Mouse (Mus musculus) heart, embryonic 14.5 days (tissue): ENCODE data around the gene Igsf23. TPM values are rescaled to one million over a fixed set of nuclear protein-coding genes. Genes with fewer than 3 reads are reported as not detected.

Experiments
- ATAC-seq: fragments of 200-750 bp; cut with Nextera tagmentation; 2 replicates; pipeline ENCODE4 v1.8.0; 2017; ENCODE audit warnings: low read depth, moderate TSS enrichment; ENCODE audit not compliant: insufficient number of reproducible peaks, insufficient read depth, low FRiP score
- H3K27ac ChIP-seq, 2 experiments: fragments of 200-500 bp in 1 of 2; fragments of 300-500 bp in 1 of 2; sonication (generic) in 1 of 2; replicated peaks in 1 of 2; 2 replicates each; pipeline ENCODE4 v1.5.1; 2012 to 2014; ENCODE audit warnings: low read depth in 2 of 2, low read length in 2 of 2, control low read depth in 1 of 2, mild to moderate bottlenecking in 1 of 2, mixed read lengths in 1 of 2; ENCODE audit not compliant: control insufficient read depth in 1 of 2, insufficient read depth in 1 of 2
- H3K27me3 ChIP-seq: fragments of 300-500 bp; sonication (generic); 2 replicates; pipeline ENCODE4 v1.6.1; 2014; ENCODE audit warnings: mild to moderate bottlenecking, low read length, control low read depth; ENCODE audit not compliant: control insufficient read depth, insufficient read depth
- H3K36me3 ChIP-seq: fragments of 300-500 bp; sonication (generic); 2 replicates; pipeline ENCODE4 v1.6.1; 2014; ENCODE audit warnings: mild to moderate bottlenecking, control low read depth, low read length, mixed read lengths; ENCODE audit not compliant: control insufficient read depth, insufficient read depth
- H3K4me1 ChIP-seq, 2 experiments: fragments of 200-500 bp in 1 of 2; fragments of 300-500 bp in 1 of 2; sonication (generic) in 1 of 2; 2 replicates each; pipeline ENCODE4 v1.6.1; 2012 to 2014; ENCODE audit warnings: low read length in 2 of 2, control low read depth in 1 of 2, mixed read lengths in 1 of 2; ENCODE audit not compliant: control insufficient read depth in 2 of 2, insufficient read depth in 2 of 2
- H3K4me2 ChIP-seq: fragments of 300-500 bp; sonication (generic); 2 replicates; pipeline ENCODE4 v1.6.1; 2014; ENCODE audit warnings: mild to moderate bottlenecking, low read length
- H3K4me3 ChIP-seq, 2 experiments: fragments of 200-500 bp in 1 of 2; fragments of 300-500 bp in 1 of 2; sonication (generic) in 1 of 2; 2 replicates each; pipeline ENCODE4 v1.5.1; 2012 to 2014; ENCODE audit warnings: low read length in 2 of 2, mild to moderate bottlenecking in 2 of 2, control low read depth in 1 of 2, low read depth in 1 of 2, moderate library complexity in 1 of 2; ENCODE audit not compliant: control insufficient read depth in 1 of 2, insufficient read depth in 1 of 2
- H3K9ac ChIP-seq: fragments of 300-500 bp; sonication (generic); 2 replicates; pipeline ENCODE4 v1.6.1; 2014; ENCODE audit warnings: mild to moderate bottlenecking, low read length
- H3K9me3 ChIP-seq: fragments of 300-500 bp; sonication (generic); 2 replicates; pipeline ENCODE4 v1.6.1; 2016; ENCODE audit warnings: low read length, control low read depth; ENCODE audit not compliant: control insufficient read depth
- WGBS: fragments of 180-500 bp; shearing (Covaris S2); extraction: QIAGEN DNeasy Blood & Tissue Kit; methylation state at CpG from one replicate; pipeline ENCODE4 v1.1.7; 2014; 5-methylcytosine and 5-hydroxymethylcytosine counted together
- polyA plus RNA-seq: library from polyadenylated mRNA; unstranded; fragments of >200 nt; fragmentation: Nextera tagmentation; extraction: Ambion mirVana; gene quantifications from 2 replicates; pipeline ENCODE4 v1.2.1, GENCODE M21; 2014

Gene Igsf23
- polyA plus RNA-seq, 1 experiment from 2014 or later: 1.8 TPM

DNA sequence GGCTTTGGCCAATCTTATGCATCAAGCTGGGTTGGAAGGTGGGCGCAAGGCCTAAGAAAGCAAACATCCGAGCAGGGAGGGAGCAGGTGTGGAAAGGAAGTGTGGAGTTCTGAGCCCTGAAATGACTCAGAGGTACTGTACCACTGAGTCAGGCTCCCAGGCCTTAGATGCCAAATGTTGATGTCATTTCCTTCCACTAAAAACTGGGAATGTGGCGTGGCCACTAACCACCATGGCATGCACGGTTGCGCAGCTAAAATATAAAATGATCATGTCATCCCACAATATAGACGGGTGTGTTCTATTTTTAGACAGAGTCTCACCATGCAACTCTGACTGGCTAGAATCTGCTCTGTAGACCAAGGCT lies 39.3 kb downstream of the Igsf23 start:
- H3K27me3 ChIP-seq: no peaks in the 10 kb centered on the region
- 0 out of 2 replicates have a peak, but pooled peaks cover 3% of the 10 kb centered on the region for H3K9me3 ChIP-seq
- no peak overlapping the region for H3K9ac ChIP-seq
- no peak for ATAC-seq
- H3K27ac ChIP-seq: no peak overlapping the region
- 63% methylated on average over 6 of the region's 6 CpGs for WGBS
- H3K4me1 ChIP-seq: no peaks in the 10 kb centered on the region
- H3K36me3 ChIP-seq: peaks cover 76% of the 10 kb centered on the region
- H3K4me3 ChIP-seq: no peak overlapping the region
- H3K4me2 ChIP-seq: no peak overlapping the region

DNA sequence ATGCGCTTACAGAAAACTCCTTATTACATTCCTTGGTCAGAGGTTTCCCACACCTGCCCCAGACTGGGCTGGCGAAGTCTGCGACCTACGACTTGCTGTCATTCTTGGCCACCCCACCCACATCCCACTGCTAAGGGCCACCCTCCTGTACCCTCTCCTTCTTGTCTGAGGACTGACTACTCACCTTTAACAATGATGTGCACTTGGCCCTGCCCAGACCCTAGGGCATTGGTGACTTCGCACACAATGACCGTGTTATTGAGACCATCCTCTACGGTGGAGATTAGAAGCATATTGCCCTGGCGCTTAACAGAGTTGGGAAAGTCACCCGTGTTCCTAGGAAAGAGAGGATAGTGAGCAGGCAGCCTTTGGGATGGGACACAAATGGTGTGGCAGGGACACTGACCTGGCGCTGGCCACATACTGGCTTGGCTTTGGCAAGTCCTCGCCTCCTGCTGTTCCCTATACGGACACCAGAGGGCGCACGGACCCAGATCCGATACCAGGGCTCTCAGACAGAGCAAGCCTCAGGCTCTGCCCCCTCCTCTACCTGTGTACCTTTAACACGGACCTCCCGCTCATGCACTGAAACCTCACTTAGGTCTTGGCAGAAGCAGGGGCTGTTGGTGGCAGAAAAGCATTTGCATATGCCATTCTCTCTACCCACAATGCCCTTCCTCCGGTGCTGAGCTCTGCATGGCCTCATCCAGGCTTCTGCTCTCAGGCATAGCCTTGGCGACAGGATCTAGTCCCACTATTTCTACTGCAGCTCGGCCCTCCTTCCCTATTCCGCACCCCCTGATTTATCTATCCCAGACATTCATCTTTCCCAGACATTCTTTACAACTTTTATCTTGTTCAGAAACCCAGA lies 39.9 kb downstream of the Igsf23 start:
- Histone ChIP-seq H3K4me3 (no peak overlapping the region), H3K4me1 (no peaks in the 10 kb centered on the region), H3K36me3 (peaks cover 73% of the 10 kb centered on the region), H3K27me3 (no peaks in the 10 kb centered on the region), H3K9ac (no peak overlapping the region), H3K4me2 (no peak overlapping the region), H3K27ac (no peak overlapping the region), H3K9me3 (0 out of 2 replicates have a peak, but pooled peaks cover 3% of the 10 kb centered on the region)
- 51% methylated on average over 21 of the region's 21 CpGs for WGBS
- 0 out of 2 replicates have a peak, but pooled peaks have one; percentile 37 for ATAC-seq

DNA sequence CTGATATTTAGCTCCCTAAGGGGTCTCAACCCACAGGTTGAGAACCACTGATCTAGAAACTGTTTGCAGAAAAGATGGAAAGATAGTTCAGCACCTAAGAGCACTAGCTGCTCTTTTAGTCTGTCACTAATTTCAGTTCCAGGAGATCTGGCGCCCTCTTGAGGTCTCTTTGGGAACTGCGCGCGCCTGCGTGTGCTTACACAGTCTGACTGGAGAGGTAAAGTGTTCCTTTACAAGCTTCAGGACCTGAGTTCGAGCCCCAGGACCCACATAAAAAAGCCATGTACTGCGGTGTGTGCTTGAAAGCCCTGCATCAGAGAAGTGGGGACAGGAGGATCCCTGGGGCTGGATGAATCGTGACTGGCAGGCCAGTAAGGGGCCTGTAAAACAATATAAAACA lies 60.7 kb downstream of the Igsf23 start:
- ATAC-seq: no peak
- H3K4me3 ChIP-seq: no peak overlapping the region
- no peak overlapping the region for H3K4me2 ChIP-seq
- H3K36me3 ChIP-seq: no peaks in the 10 kb centered on the region
- 39% methylated on average over 8 of the region's 8 CpGs for WGBS
- no peaks in the 10 kb centered on the region for H3K27me3 ChIP-seq
- no peaks in the 10 kb centered on the region for H3K9me3 ChIP-seq
- H3K9ac ChIP-seq: no peak overlapping the region
- H3K4me1 ChIP-seq: no peaks in the 10 kb centered on the region
- H3K27ac ChIP-seq: no peak overlapping the region

DNA sequence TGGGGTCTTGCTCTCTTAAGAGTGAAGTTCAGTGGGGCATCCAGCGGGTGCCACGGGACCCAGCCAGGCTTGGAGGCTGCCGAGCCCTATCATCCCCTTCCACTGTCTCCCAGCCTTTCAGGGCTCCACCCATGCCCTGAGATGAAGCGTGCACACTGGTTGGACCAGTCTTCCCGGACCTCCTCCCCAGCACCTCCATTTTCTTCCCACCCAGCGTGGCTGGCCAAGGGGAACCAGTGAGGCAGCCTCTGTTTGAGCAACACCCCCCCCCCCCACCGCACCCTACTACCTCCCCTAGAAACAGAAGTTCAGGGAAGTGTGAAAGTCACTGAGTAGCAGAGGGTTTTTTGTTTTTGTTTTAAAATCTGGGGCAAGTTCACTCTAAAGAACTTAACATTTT lies 62.7 kb downstream of the Igsf23 start, which contains the start of gene Ceacam19:
TSS of gene Ceacam19 (minus strand) at position 117 of the 400 bp plus-strand sequence.
- Histone ChIP-seq H3K9me3 (no peaks in the 10 kb centered on the region), H3K9ac (no peak within 1 kb of the TSS), H3K4me3 (no peak within 1 kb of the TSS), H3K36me3 (no peaks in the 10 kb centered on the region), H3K4me1 (no peaks in the 10 kb centered on the region), H3K27me3 (no peaks in the 10 kb centered on the region), H3K4me2 (no peak within 1 kb of the TSS), H3K27ac (no peak within 1 kb of the TSS)
- 66% methylated on average over 7 of the region's 7 CpGs for WGBS
- ATAC-seq: no peak

Other genes starting within 250 kb of the Igsf23 start
- 130 and 135 TPM in 2 replicates for gene Tomm40, start 235.3 kb downstream of the Igsf23 start, polyA plus RNA-seq
- 63.4 and 68.4 TPM in 2 replicates for gene Nectin2, start 200.3 kb downstream of the Igsf23 start, polyA plus RNA-seq
- gene Bcam, start 179.7 kb downstream of the Igsf23 start, polyA plus RNA-seq: 293 and 321 TPM in 2 replicates
- 0.53 TPM in 1 of 2 replicates, not detected in the other for gene Cblc, start 153.9 kb downstream of the Igsf23 start, polyA plus RNA-seq
- 1.7 and 2.0 TPM in 2 replicates for gene Bcl3, start 128.0 kb downstream of the Igsf23 start, polyA plus RNA-seq
- not detected in 2 replicates for gene Gm19345, start 98.8 kb downstream of the Igsf23 start, polyA plus RNA-seq
- gene Ceacam16, start 89.5 kb downstream of the Igsf23 start, polyA plus RNA-seq: not detected in 2 replicates
- gene Ceacam19, start 62.8 kb downstream of the Igsf23 start, polyA plus RNA-seq: not detected in 2 replicates
- 12.7 and 12.9 TPM in 2 replicates for gene Pvr, start 29.6 kb downstream of the Igsf23 start, polyA plus RNA-seq
- gene Ceacam20, start 14.7 kb upstream of the Igsf23 start, polyA plus RNA-seq: not detected in 2 replicates
- gene Nlrp9b, start 40.7 kb upstream of the Igsf23 start, polyA plus RNA-seq: not detected in 2 replicates
- gene Vmn1r91, start 148.9 kb upstream of the Igsf23 start, polyA plus RNA-seq: not detected in 2 replicates
- gene Gm16442, start 171.8 kb upstream of the Igsf23 start, polyA plus RNA-seq: not detected in 2 replicates
- not detected in 2 replicates for gene Vmn1r93, start 188.3 kb upstream of the Igsf23 start, polyA plus RNA-seq
- gene Vmn1r94, start 217.6 kb upstream of the Igsf23 start, polyA plus RNA-seq: not detected in 2 replicates
- gene Vmn1r95, start 243.0 kb upstream of the Igsf23 start, polyA plus RNA-seq: not detected in 2 replicates